Mouse (Mus musculus): ENCODE measurements around the gene Ramp1. TPM values are rescaled to one million over a fixed set of nuclear protein-coding genes. Genes with fewer than 3 reads are reported as not detected.

Ramp1 gene
- total and polyA plus RNA-seq, 3 experiments, result 4.1 to 5.6 TPM; not detected in 1

GRCm38 (mm10) chr1:91211099-91211498, 31.5 kb downstream of the Ramp1 start (continued):
- TF ChIP-seq USF2 (IDR thresholded peaks at IDR 0.05; ENCODE audit: borderline replicate concordance in 1 of 2, insufficient read depth in 1 of 2, low read depth in 1 of 2, low read length in 2 of 2), result no peak

DNA sequence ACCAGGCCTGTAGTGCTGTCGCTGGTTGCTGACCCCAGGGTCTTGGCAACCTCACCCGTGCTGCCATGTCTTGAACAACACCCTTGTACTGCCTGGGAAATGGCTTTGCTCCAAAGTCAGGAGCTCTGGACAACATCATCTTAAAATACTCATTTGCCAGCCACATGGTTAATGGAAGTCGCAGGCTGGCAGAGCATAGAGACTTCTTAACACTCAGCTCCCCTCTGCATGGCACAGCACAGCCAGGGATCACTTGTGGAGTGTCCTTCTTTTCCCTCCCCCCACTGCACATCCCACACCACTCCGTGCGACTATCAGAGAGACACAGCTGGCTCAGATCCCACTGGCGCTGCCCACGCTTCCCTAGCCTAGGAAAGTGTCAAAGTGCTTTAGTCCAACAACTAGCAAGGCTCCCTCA, 32.0 kb downstream of the Ramp1 start:
- TF ChIP-seq USF2 (IDR thresholded peaks at IDR 0.05; ENCODE audit: borderline replicate concordance in 1 of 2, insufficient read depth in 1 of 2, low read depth in 1 of 2, low read length in 2 of 2) (no peak), GABPA (IDR thresholded peaks at IDR 0.05; ENCODE audit: low read depth, low read length) (no peak), SIN3A (IDR thresholded peaks at IDR 0.05; ENCODE audit: low read length) (no peak), KAT2A (conservative IDR thresholded peaks at IDR 0.05; ENCODE audit: low read depth, low read length) (no peak), JUND (IDR thresholded peaks at IDR 0.05; ENCODE audit: low read depth, low read length) (no peak), TAL1 (IDR thresholded peaks at IDR 0.05; ENCODE audit: low read length) (no peak), POLR2A (IDR thresholded peaks at IDR 0.05; ENCODE audit: control insufficient read depth in 1 of 2, insufficient read depth in 1 of 2, low read depth in 1 of 2, low read length in 2 of 2, poor library complexity in 1 of 2) (no peak), EP300 (IDR thresholded peaks at IDR 0.05; ENCODE audit: low read depth in 1 of 2, low read length in 2 of 2) (no peak), ZNF384 (IDR thresholded peaks at IDR 0.05; ENCODE audit: low read depth, low read length) (no peak), SMC3 (IDR thresholded peaks at IDR 0.05; ENCODE audit: low read depth, low read length) (no peak)

DNA sequence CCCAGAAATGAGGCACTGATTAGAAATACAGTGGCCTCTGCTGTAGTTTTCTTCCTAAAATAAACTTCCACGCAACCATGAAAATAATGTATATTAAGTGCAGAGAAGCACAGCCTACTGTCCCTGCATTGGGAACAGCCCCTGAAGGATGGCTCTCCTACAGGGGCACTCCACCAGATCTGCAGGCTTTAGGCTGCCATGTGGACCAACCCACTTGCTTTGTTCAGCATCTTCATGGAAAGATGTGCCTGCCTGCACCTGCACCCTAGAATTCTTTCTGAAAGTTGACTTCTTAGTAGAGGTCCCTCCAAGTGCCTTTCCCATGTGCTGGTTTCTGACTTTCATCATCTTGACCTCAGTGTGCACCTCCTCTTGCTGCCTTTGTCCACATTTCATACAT, 35.6 kb downstream of the Ramp1 start:
- Histone ChIP-seq H3K79me2 (ENCODE audit: control insufficient read depth, insufficient read depth, low read length, poor library complexity) (no peaks in the 10 kb centered on the region), H3K9ac (ENCODE audit: control insufficient read depth, low read depth, low read length, poor library complexity, severe bottlenecking) (no peak overlapping the region), H3K4me3 (ENCODE audit: control insufficient read depth in 1 of 2, insufficient read depth in 1 of 2, low read depth in 2 of 2, low read length in 2 of 2) (no peak overlapping the region), H3K4me1 (ENCODE audit: control insufficient read depth in 1 of 2, insufficient read depth in 2 of 2, low read length in 2 of 2) (peaks cover 6 to 23% of the 10 kb centered on the region in 2 experiments), H3K9me3 (replicated peaks; ENCODE audit: insufficient read depth, low read length) (no peaks in the 10 kb centered on the region), H3K36me3 (ENCODE audit: control insufficient read depth in 1 of 2, insufficient read depth in 2 of 2, low read length in 2 of 2) (peaks cover 0 to 13% of the 10 kb centered on the region in 2 experiments; a peak in 2 of 4 replicates), H3K27me3 (ENCODE audit: control insufficient read depth in 1 of 2, insufficient read depth in 2 of 2, low read length in 2 of 2) (no peaks in the 10 kb centered on the region), H3K27ac (ENCODE audit: control insufficient read depth, low read depth, low read length) (no peak overlapping the region)
- DNase-seq (ENCODE audit: low read depth, low spot score), result no peak
- TF ChIP-seq ZMIZ1 (IDR thresholded peaks at IDR 0.05; ENCODE audit: low read depth, low read length) (no peak), ZC3H11A (IDR thresholded peaks at IDR 0.05; ENCODE audit: low read depth, low read length) (no peak), CHD2 (IDR thresholded peaks at IDR 0.05; ENCODE audit: low read length) (no peak), SIN3A (IDR thresholded peaks at IDR 0.05; ENCODE audit: low read length) (no peak), CTCF (IDR thresholded peaks at IDR 0.05 in 2 of 3, conservative IDR thresholded peaks at IDR 0.05 in 1 of 3; ENCODE audit: control insufficient read depth in 1 of 3, insufficient read depth in 1 of 3, low read depth in 2 of 3, low read length in 3 of 3, poor library complexity in 1 of 3, severe bottlenecking in 1 of 3) (no peak), MYB (IDR thresholded peaks at IDR 0.05; ENCODE audit: low read depth, low read length) (no peak), POLR2AphosphoS5 (IDR thresholded peaks at IDR 0.05; ENCODE audit: borderline replicate concordance, low read depth, low read length) (no peak), TAL1 (IDR thresholded peaks at IDR 0.05; ENCODE audit: low read length) (no peak), MAFK (IDR thresholded peaks at IDR 0.05; ENCODE audit: borderline replicate concordance, low read depth, low read length) (no peak), EP300 (IDR thresholded peaks at IDR 0.05; ENCODE audit: low read depth in 1 of 2, low read length in 2 of 2) (no peak), MAX (IDR thresholded peaks at IDR 0.05; ENCODE audit: low read length) (no peak), UBTF (IDR thresholded peaks at IDR 0.05; ENCODE audit: borderline replicate concordance, insufficient read depth, low read depth, low read length) (no peak), NELFE (IDR thresholded peaks at IDR 0.05; ENCODE audit: low read depth, low read length) (no peak), ZNF384 (IDR thresholded peaks at IDR 0.05; ENCODE audit: low read depth, low read length) (no peak), SMC3 (IDR thresholded peaks at IDR 0.05; ENCODE audit: low read depth, low read length) (no peak), MYC (IDR thresholded peaks at IDR 0.05; ENCODE audit: low read depth, low read length) (no peak)

More for the DNA sequence above, 32.0 kb downstream of the Ramp1 start:
- no peaks in the 10 kb centered on the region for H3K27me3 ChIP-seq (ENCODE audit: control insufficient read depth in 1 of 2, insufficient read depth in 2 of 2, low read length in 2 of 2)
- no peaks in the 10 kb centered on the region for H3K9me3 ChIP-seq (replicated peaks; ENCODE audit: insufficient read depth, low read length)
- H3K79me2 ChIP-seq (ENCODE audit: control insufficient read depth, insufficient read depth, low read length, poor library complexity), result no peaks in the 10 kb centered on the region
- no peak overlapping the region for H3K9ac ChIP-seq (ENCODE audit: control insufficient read depth, low read depth, low read length, poor library complexity, severe bottlenecking)
- DNase-seq (ENCODE audit: low read depth, low spot score), result no peak
- H3K4me1 ChIP-seq (ENCODE audit: control insufficient read depth in 1 of 2, insufficient read depth in 2 of 2, low read length in 2 of 2), result peaks cover 4 to 14% of the 10 kb centered on the region in 2 experiments
- H3K27ac ChIP-seq (ENCODE audit: control insufficient read depth, low read depth, low read length), result no peak overlapping the region
- H3K36me3 ChIP-seq (ENCODE audit: control insufficient read depth in 1 of 2, insufficient read depth in 2 of 2, low read length in 2 of 2), result peaks cover 0 to 7% of the 10 kb centered on the region in 2 experiments; a peak in 2 of 4 replicates
- no peak overlapping the region for H3K4me3 ChIP-seq (ENCODE audit: control insufficient read depth in 1 of 2, insufficient read depth in 1 of 2, low read depth in 2 of 2, low read length in 2 of 2)
